Mouse (Mus musculus) stomach, postnatal 0 days (tissue): ENCODE results near the gene Ubl4b. TPM values are rescaled to one million over a fixed set of nuclear protein-coding genes. Genes with fewer than 3 reads are reported as not detected.

ENCODE experiments used
- ATAC-seq: fragments of 200-750 bp; cut with Nextera tagmentation; 2 replicates; pipeline ENCODE4 v1.8.0; 2017; ENCODE audit not compliant: low FRiP score, low TSS enrichment
- DNase-seq: peaks from one replicate; pipeline ENCODE4 v3.0.0-alpha.2; 2016; ENCODE audit warnings: low spot score
- H3K27ac ChIP-seq: fragments of 300-500 bp; sonication (generic); replicated peaks from 2 replicates; pipeline ENCODE4 v1.5.1; 2014; ENCODE audit warnings: mild to moderate bottlenecking, control low read depth
- H3K27me3 ChIP-seq: fragments of 300-500 bp; sonication (generic); 2 replicates; pipeline ENCODE4 v1.6.1; 2014; ENCODE audit warnings: low read length; ENCODE audit not compliant: control insufficient read depth, insufficient read depth
- H3K36me3 ChIP-seq: fragments of 300-500 bp; sonication (generic); 2 replicates; pipeline ENCODE4 v1.6.1; 2014; ENCODE audit warnings: low read length, mixed read lengths; ENCODE audit not compliant: control insufficient read depth, insufficient read depth
- H3K4me1 ChIP-seq: fragments of 300-500 bp; sonication (generic); replicated peaks from 2 replicates; pipeline ENCODE4 v1.6.1; 2014; ENCODE audit warnings: antibody characterized with exemption; ENCODE audit not compliant: control insufficient read depth, insufficient read depth
- H3K4me2 ChIP-seq: fragments of 300-500 bp; sonication (generic); replicated peaks from 2 replicates; pipeline ENCODE4 v1.6.1; 2014; ENCODE audit warnings: low read depth, mild to moderate bottlenecking, control low read depth, moderate library complexity
- H3K4me3 ChIP-seq: fragments of 300-500 bp; sonication (generic); 2 replicates; pipeline ENCODE4 v1.5.1; 2014; ENCODE audit warnings: low read depth, low read length, control low read depth
- H3K9ac ChIP-seq: fragments of 300-500 bp; sonication (generic); 2 replicates; pipeline ENCODE4 v1.6.1; 2014; ENCODE audit warnings: mild to moderate bottlenecking, low read length, control low read depth, mixed read lengths
- H3K9me3 ChIP-seq: fragments of 300-500 bp; sonication (generic); 2 replicates; pipeline ENCODE4 v1.6.1; 2016; ENCODE audit warnings: low read length; ENCODE audit not compliant: control insufficient read depth
- CTCF ChIP-seq: IDR thresholded peaks from 2 replicates; pipeline ENCODE4 v1.5.1; 2016; ENCODE audit warnings: antibody characterized with exemption, low read depth, mild to moderate bottlenecking, moderate library complexity
- EP300 ChIP-seq: optimal IDR thresholded peaks from 2 replicates; pipeline ENCODE3; 2016; ENCODE audit warnings: antibody characterized with exemption
- WGBS: fragments of 180-500 bp; shearing (Covaris S2); extraction: QIAGEN DNeasy Blood & Tissue Kit; methylation state at CpG from one replicate; pipeline ENCODE4 v1.1.7; 2014; 5-methylcytosine and 5-hydroxymethylcytosine counted together
- polyA plus RNA-seq: library from polyadenylated mRNA; unstranded; fragments of >200 nt; fragmentation: Nextera tagmentation; extraction: Ambion mirVana; gene quantifications from 2 replicates; pipeline ENCODE4 v1.2.1, GENCODE M21; 2015

The Ubl4b gene
- polyA plus RNA-seq, 1 experiment from 2014 or later, result not detected

DNA sequence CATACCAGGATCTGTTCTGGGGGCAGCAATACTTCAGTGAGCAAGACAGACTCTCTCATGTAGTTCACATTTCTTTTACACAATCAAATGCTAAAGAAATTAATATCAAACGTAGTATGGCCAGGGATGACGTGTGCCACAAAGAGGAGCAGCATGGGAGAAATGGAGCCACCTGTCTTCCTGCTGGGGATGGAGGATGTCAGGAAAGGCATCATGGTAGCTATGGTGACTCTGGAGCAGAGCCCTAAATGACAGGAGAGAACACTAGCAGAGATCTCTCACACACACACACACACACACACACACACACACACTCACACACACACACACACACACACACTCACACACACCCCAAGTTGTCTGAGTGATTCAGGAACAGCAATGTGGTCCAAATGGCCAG lies 51.2 kb downstream of the Ubl4b start:
- no peaks in the 10 kb centered on the region for H3K27me3 ChIP-seq
- no peak overlapping the region for H3K4me3 ChIP-seq
- no peak overlapping the region for H3K9ac ChIP-seq
- no peak for TF ChIP-seq CTCF
- TF ChIP-seq EP300, result no peak
- no peaks in the 10 kb centered on the region for H3K4me1 ChIP-seq
- H3K36me3 ChIP-seq, result no peaks in the 10 kb centered on the region
- no peaks in the 10 kb centered on the region for H3K9me3 ChIP-seq
- H3K27ac ChIP-seq, result no peak overlapping the region
- DNase-seq (no peak), ATAC-seq (no peak)
- H3K4me2 ChIP-seq, result no peak overlapping the region
- 73% methylated on average over 2 of the region's 2 CpGs for WGBS

Other genes starting within 250 kb of the Ubl4b start
- 6.0 and 6.6 TPM in 2 replicates for gene Rbm15, start 221.4 kb downstream of the Ubl4b start, polyA plus RNA-seq
- 0.12 and 0.17 TPM in 2 replicates for gene Kcnc4, start 95.5 kb downstream of the Ubl4b start, polyA plus RNA-seq
- 1.7 and 2.1 TPM in 2 replicates for gene Slc6a17, start 37.1 kb downstream of the Ubl4b start, polyA plus RNA-seq
- gene Alx3, start 40.0 kb upstream of the Ubl4b start, polyA plus RNA-seq, result not detected in 2 replicates
- not detected in 2 replicates for gene Gm10961, start 76.2 kb upstream of the Ubl4b start, polyA plus RNA-seq
- 25.4 and 26.1 TPM in 2 replicates for gene Strip1, start 76.6 kb upstream of the Ubl4b start, polyA plus RNA-seq
- 39.8 and 41.4 TPM in 2 replicates for gene Ahcyl1, start 141.5 kb upstream of the Ubl4b start, polyA plus RNA-seq
- gene Csf1, start 205.4 kb upstream of the Ubl4b start, polyA plus RNA-seq, result 13.1 and 14.7 TPM in 2 replicates